Mouse (Mus musculus) spleen, adult 2 months (tissue): ENCODE measurements around the gene Tenm4. TPM values are rescaled to one million over a fixed set of nuclear protein-coding genes. Genes with fewer than 3 reads are reported as not detected.

Experiments used
- DNase-seq, 2 experiments: peaks; one replicate each; pipeline versions ENCODE4 v3.0.0 to v3.0.0-alpha.2; 2012 to 2021; ENCODE audit warnings: low spot score in 2 of 2, low read depth in 1 of 2
- H3K27ac ChIP-seq: fragments of 200-500 bp; 2 replicates; pipeline ENCODE4 v1.5.1; 2012; ENCODE audit warnings: low read length, inconsistent platforms; ENCODE audit not compliant: insufficient read depth
- H3K27me3 ChIP-seq: fragments of 200-500 bp; 2 replicates; pipeline ENCODE4 v1.6.1; 2012; ENCODE audit warnings: mild to moderate bottlenecking, moderate library complexity, low read length, inconsistent platforms; ENCODE audit not compliant: control insufficient read depth, insufficient read depth
- H3K36me3 ChIP-seq: fragments of 200-500 bp; 2 replicates; pipeline ENCODE4 v1.6.1; 2012; ENCODE audit warnings: mild to moderate bottlenecking, low read length, inconsistent platforms; ENCODE audit not compliant: control insufficient read depth, insufficient read depth
- H3K4me1 ChIP-seq: fragments of 200-500 bp; 2 replicates; pipeline ENCODE4 v1.6.1; 2011; ENCODE audit warnings: inconsistent platforms; ENCODE audit not compliant: control insufficient read depth, insufficient read depth, insufficient read length
- H3K4me3 ChIP-seq: fragments of 200-500 bp; 2 replicates; pipeline ENCODE4 v1.5.1; 2011; ENCODE audit warnings: mild to moderate bottlenecking, inconsistent platforms; ENCODE audit not compliant: insufficient read depth, insufficient read length; ENCODE audit errors: extremely low read depth
- CTCF ChIP-seq: fragments of 200-500 bp; IDR thresholded peaks from 2 replicates; pipeline ENCODE4 v1.5.1; 2011; ENCODE audit warnings: mild to moderate bottlenecking, inconsistent platforms; ENCODE audit not compliant: insufficient read depth, insufficient read length, insufficient replicate concordance; ENCODE audit errors: extremely low read depth
- POLR2A ChIP-seq: fragments of 200-500 bp; IDR thresholded peaks from 2 replicates; pipeline ENCODE4 v1.6.1; 2011; ENCODE audit warnings: low read depth, low read length, inconsistent platforms
- WGBS: fragments of 180-500 bp; shearing (Covaris S2); methylation state at CpG from one replicate; pipeline ENCODE4 v1.1.7; 2018; 5-methylcytosine and 5-hydroxymethylcytosine counted together
- polyA plus RNA-seq: library from polyadenylated mRNA; depleted of rRNA; stranded (reverse); fragments of >200 nt; gene quantifications from 2 replicates; pipeline ENCODE4 v1.2.3, GENCODE M21; 2012; rRNA removed

Gene Tenm4
- polyA plus RNA-seq, result 0.89 and 1.2 TPM in 2 replicates

GRCm38 (mm10) chr7:96170924-96171595 lies at the start of gene Tenm4:
Gene Tenm4, plus strand, starts transcription at chr7:96171246.
- WGBS, result 33% methylated on average over 14 of the region's 14 CpGs
- no peak for DNase-seq
- TF ChIP-seq POLR2A, result no peak

GRCm38 (mm10) chr7:96130763-96131162 lies 40.3 kb upstream of the Tenm4 start:
- H3K4me1 ChIP-seq, result no peaks in the 10 kb centered on the region
- no peak overlapping the region for H3K27ac ChIP-seq
- WGBS, result 54% methylated on average over 4 of the region's 4 CpGs
- H3K27me3 ChIP-seq, result no peaks in the 10 kb centered on the region
- TF ChIP-seq CTCF (no peak), POLR2A (no peak)
- no peak overlapping the region for H3K4me3 ChIP-seq
- H3K36me3 ChIP-seq, result no peaks in the 10 kb centered on the region
- DNase-seq, result no peak

More at GRCm38 (mm10) chr7:96170924-96171595, at the start of gene Tenm4:
- no peak within 1 kb of the TSS for H3K27ac ChIP-seq
- no peaks in the 10 kb centered on the region for H3K4me1 ChIP-seq
- H3K4me3 ChIP-seq, result no peak within 1 kb of the TSS
- no peaks in the 10 kb centered on the region for H3K36me3 ChIP-seq
- H3K27me3 ChIP-seq, result no peaks in the 10 kb centered on the region

DNA sequence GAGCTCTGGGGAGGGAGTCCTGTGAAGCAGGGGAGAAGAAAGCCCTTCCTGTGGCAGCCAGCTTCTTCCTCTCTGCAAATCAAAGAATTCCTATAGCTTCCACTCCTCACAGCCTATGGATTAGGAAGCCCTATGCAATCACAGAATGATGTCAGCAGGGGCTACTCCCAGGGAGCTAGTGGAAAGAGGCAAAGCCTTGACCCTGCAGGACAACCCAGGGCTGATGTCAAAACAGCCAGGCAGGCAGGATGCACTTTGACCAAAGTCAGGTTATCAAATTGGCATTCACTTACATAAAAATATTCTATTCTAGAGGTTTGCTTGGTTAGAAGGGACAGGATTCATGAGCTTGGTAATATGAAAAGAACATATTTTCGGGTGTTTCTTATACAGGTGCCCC lies 39.9 kb upstream of the Tenm4 start:
- 53% methylated on average over 1 of the region's 1 CpGs for WGBS
- no peak for TF ChIP-seq CTCF
- no peak for TF ChIP-seq POLR2A
- H3K27ac ChIP-seq, result no peak overlapping the region
- no peak for DNase-seq
- no peaks in the 10 kb centered on the region for H3K27me3 ChIP-seq
- no peak overlapping the region for H3K4me3 ChIP-seq
- no peaks in the 10 kb centered on the region for H3K36me3 ChIP-seq
- H3K4me1 ChIP-seq, result no peaks in the 10 kb centered on the region

DNA sequence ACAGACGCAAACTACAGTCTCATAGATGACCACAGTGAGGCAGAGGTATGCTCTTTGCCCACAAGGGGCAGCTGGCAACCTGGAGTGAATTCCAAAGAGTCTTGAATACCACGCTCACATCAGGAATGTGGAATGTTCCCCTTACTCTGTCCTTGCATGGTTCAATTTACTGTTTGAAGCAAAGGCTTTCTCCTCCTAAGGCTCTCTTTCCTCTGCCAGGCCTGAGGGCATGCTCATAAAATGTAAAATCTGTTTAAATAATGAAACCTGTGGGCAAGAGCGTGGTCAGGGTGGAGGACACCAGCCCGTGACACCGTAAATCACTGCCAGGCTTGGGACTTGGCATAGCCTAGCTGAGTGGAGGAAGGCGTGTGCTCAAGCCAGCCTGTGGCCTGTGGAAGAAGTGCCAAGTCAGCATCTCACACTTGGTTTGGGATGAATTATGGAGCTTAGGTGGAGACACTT lies 34.5 kb upstream of the Tenm4 start:
- TF ChIP-seq CTCF (no peak), POLR2A (no peak)
- no peak for DNase-seq
- Histone ChIP-seq H3K4me1 (no peaks in the 10 kb centered on the region), H3K36me3 (no peaks in the 10 kb centered on the region), H3K27ac (no peak overlapping the region), H3K27me3 (no peaks in the 10 kb centered on the region), H3K4me3 (no peak overlapping the region)
- WGBS, result 74% methylated on average over 6 of the region's 6 CpGs

DNA sequence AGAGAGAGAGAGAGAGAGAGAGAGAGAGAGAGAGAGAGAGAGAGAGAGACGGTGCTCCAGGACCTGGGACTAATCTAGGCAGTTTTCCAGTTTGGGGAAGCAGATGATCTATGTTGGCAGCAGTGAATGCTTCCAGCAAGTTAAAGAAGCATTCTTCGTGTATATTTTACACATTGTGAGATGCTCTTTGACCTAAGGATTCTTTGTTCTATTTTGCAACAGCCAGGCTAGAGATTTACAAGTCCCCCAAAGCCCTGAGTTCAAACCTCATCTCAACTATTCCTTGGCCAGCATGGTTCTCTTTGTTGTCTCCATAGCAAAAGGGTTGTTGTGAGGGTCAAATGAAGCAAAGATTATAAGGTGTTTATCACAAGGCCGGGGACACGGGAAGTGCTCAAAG lies 29.2 kb upstream of the Tenm4 start:
- Histone ChIP-seq H3K27ac (no peak overlapping the region), H3K4me3 (no peak overlapping the region), H3K4me1 (no peaks in the 10 kb centered on the region), H3K27me3 (no peaks in the 10 kb centered on the region), H3K36me3 (no peaks in the 10 kb centered on the region)
- TF ChIP-seq CTCF, result no peak
- no peak for TF ChIP-seq POLR2A
- DNase-seq, result no peak
- WGBS, result 79% methylated on average over 4 of the region's 4 CpGs

DNA sequence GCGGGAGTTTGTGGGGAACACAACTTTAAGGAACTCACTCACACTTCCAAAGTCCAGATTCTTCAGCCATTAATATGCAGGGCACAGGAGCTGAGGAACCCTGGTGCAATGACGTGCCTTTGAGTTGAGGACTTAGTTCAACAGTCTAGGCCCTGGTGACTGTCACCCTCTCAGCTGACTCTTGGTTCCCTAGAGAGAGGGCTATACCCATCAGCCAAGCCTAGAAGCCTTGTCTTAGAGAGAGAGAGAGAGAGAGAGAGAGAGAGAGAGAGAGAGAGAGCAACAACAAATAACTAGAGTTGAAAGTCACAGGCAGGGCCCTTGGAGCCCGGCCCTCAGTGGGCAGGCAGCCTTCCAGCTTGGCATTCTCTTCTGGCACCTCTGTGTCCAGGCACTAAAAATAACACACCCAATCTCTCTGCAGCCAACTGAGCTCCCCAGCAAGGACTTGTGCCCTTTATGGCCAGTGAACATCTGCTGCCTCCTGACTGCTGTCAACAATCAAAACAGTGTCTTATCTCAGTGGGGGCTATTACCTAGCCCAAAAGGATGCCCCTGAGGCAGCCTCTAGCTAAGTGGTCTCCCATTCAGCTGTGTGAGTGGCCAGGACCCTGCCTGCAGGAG lies 28.0 kb upstream of the Tenm4 start:
- Histone ChIP-seq H3K27ac (no peak overlapping the region), H3K4me3 (no peak overlapping the region), H3K27me3 (no peaks in the 10 kb centered on the region), H3K36me3 (no peaks in the 10 kb centered on the region), H3K4me1 (no peaks in the 10 kb centered on the region)
- no peak for DNase-seq
- 60% methylated on average over 3 of the region's 3 CpGs for WGBS
- TF ChIP-seq CTCF (no peak), POLR2A (no peak)

DNA sequence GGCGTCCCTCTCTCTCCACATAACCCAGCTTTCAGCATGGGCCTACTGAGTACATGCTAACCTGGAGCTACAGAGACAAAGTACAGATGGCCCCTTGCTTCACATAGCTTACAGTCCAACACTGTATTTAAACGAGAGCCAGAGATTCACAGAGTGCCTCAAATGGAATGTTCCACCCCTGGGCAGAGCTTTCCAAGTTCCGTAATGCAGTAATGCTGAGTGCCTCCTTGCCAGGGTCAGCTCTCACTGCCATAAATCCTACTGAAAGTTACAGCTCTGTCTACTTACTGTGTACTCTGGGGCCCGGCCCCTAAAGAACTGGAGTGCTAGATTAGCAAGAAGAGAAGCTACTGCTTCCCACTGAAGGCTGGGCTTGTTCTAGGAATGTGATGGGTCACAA lies 23.6 kb upstream of the Tenm4 start:
- no peak for TF ChIP-seq POLR2A
- TF ChIP-seq CTCF, result no peak
- Histone ChIP-seq H3K4me1 (no peaks in the 10 kb centered on the region), H3K4me3 (no peak overlapping the region), H3K27me3 (no peaks in the 10 kb centered on the region), H3K36me3 (no peaks in the 10 kb centered on the region), H3K27ac (no peak overlapping the region)
- 79% methylated on average over 4 of the region's 4 CpGs for WGBS
- DNase-seq, result no peak
